Mouse (Mus musculus): ENCODE measurements around the gene Olfr509. TPM values are rescaled to one million over a fixed set of nuclear protein-coding genes. Genes with fewer than 3 reads are reported as not detected.
"Not testable (repeated sequence)": the region's sequence is repeated elsewhere in the genome, so short reads cannot be mapped to it uniquely, and the experiment has no call there.

Olfr509 gene
- polyA plus RNA-seq (2015; fragmentation: Nextera tagmentation; extraction: Ambion mirVana), result 0.04 TPM in 1 of 2 replicates, not detected in the other

DNA sequence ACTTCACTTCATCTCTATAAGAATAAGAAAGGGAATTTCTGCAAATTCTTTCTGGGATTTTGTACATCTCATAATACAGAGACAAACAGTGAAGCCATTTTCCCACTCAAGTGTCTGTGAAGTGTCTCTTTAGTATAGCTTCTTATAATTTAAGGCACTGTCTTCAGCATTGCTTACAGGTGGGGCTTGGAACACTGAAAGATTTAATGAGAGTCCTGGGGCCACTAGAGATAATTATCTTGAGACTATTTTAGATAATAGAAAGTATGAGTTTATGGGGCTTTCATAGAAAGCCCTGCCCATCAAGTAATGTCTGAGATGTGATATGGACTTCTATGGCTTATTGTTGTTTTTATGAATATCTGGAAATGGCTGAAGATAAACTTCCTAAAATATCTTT is at the start of gene Olfr509:
Gene Olfr509, minus strand, starts transcription at position 101 of the 400 bp plus-strand sequence.
- Histone ChIP-seq H3K27me3 (ENCODE audit: control insufficient read depth, insufficient read depth, low read depth, low read length) (no peaks in the 10 kb centered on the region), H3K4me2 (ENCODE audit: low read depth, low read length) (no peak within 1 kb of the TSS), H3K36me3 (ENCODE audit: control insufficient read depth, insufficient read depth, low read length) (no peaks in the 10 kb centered on the region), H3K9me3 (ENCODE audit: control insufficient read depth, low read length) (no peaks in the 10 kb centered on the region), H3K4me1 (replicated peaks; ENCODE audit: control insufficient read depth, insufficient read depth, low read length) (no peaks in the 10 kb centered on the region), H3K4me3 (ENCODE audit: low read length) (no peak within 1 kb of the TSS), H3K9ac (ENCODE audit: low read length) (no peak within 1 kb of the TSS), H3K27ac (ENCODE audit: low read length) (no peak within 1 kb of the TSS)
- no peak for ATAC-seq (ENCODE audit: low read depth)

DNA sequence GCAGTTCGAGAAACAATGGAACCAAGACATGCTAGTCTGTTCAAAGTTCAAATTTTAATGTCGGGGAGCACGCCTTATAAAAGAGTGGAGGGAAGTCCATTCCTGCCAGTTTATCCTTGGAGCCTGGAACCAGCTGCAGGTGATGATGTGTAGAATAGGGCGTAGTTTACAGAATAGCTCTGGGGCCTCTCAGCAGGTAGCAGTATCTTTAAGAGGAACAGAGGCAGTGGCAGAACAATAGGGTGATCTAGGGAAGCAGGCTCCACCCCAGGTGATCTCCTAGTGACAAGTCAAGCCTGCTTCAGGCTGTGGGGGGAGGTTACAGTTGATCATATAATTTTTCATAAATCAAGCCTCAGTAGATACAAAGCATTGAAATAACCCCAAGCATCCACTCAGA is 27.2 kb upstream of the Olfr509 start:
- no peak overlapping the region for H3K4me3 ChIP-seq (ENCODE audit: low read length)
- no peak for ATAC-seq (ENCODE audit: low read depth)
- H3K4me1 ChIP-seq (replicated peaks; ENCODE audit: control insufficient read depth, insufficient read depth, low read length), result no peaks in the 10 kb centered on the region
- no peaks in the 10 kb centered on the region for H3K36me3 ChIP-seq (ENCODE audit: control insufficient read depth, insufficient read depth, low read length)
- H3K9ac ChIP-seq (ENCODE audit: low read length), result no peak overlapping the region
- H3K4me2 ChIP-seq (ENCODE audit: low read depth, low read length), result no peak overlapping the region
- H3K9me3 ChIP-seq (ENCODE audit: control insufficient read depth, low read length), result peaks cover 2% of the 10 kb centered on the region; the same call in 1 of the 2 replicates
- H3K27me3 ChIP-seq (ENCODE audit: control insufficient read depth, insufficient read depth, low read depth, low read length), result no peaks in the 10 kb centered on the region
- H3K27ac ChIP-seq (ENCODE audit: low read length), result no peak overlapping the region
- 75% methylated on average over 4 of the region's 4 CpGs for WGBS

DNA sequence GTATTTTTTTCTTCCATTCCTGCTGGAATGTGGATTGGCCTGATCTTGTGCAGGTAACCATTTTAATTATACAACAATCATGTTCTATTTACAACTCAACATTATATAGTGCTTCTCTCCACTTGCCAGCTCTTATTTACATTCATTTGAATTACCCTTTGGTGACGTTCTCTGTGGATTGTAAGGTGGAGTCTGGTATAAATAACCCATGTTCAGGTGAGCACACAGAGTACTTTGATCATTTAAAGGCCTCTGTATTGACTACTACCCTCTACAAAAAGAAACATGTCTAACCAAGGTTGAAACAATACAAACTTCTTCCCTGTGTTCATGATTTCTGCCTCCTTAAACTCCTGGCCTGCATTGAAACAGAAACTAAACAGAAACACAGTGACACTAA is 19.4 kb upstream of the Olfr509 start:
- H3K9me3 ChIP-seq (ENCODE audit: control insufficient read depth, low read length), result no peaks in the 10 kb centered on the region
- no peak overlapping the region for H3K4me3 ChIP-seq (ENCODE audit: low read length)
- 39% methylated on average over 1 of the region's 1 CpGs for WGBS
- no peaks in the 10 kb centered on the region for H3K27me3 ChIP-seq (ENCODE audit: control insufficient read depth, insufficient read depth, low read depth, low read length)
- no peak overlapping the region for H3K27ac ChIP-seq (ENCODE audit: low read length)
- ATAC-seq (ENCODE audit: low read depth), result no peak
- no peak overlapping the region for H3K9ac ChIP-seq (ENCODE audit: low read length)
- no peaks in the 10 kb centered on the region for H3K36me3 ChIP-seq (ENCODE audit: control insufficient read depth, insufficient read depth, low read length)
- H3K4me2 ChIP-seq (ENCODE audit: low read depth, low read length), result no peak overlapping the region
- no peaks in the 10 kb centered on the region for H3K4me1 ChIP-seq (replicated peaks; ENCODE audit: control insufficient read depth, insufficient read depth, low read length)

DNA sequence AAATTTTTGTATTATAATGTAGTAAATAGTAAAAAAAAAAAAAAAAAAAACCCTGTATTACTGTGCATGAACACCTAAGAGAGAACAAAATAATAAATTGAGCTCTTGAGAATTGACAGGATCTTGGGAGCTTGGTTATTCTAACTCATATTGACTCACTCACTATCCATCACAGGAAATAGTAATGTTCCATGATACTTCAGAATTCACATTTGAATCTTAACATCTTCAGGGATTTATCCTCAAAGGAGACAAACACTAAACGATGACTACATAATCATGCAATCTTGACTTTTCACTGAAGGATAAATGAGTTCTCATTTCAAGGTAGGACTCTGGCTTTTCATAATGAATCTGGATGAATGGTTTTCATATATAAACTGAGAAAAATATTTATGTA is 14.4 kb upstream of the Olfr509 start, which contains the start of gene Olfr510:
Gene Olfr510, plus strand, starts transcription at position 301 of the 400 bp plus-strand sequence.
- no peaks in the 10 kb centered on the region; the same call in 1 of the 2 replicates for H3K9me3 ChIP-seq (ENCODE audit: control insufficient read depth, low read length)
- WGBS, result 83% methylated on average over 1 of the region's 1 CpGs
- no peak within 1 kb of the TSS for H3K4me2 ChIP-seq (ENCODE audit: low read depth, low read length)
- no peaks in the 10 kb centered on the region for H3K4me1 ChIP-seq (replicated peaks; ENCODE audit: control insufficient read depth, insufficient read depth, low read length)
- no peaks in the 10 kb centered on the region for H3K36me3 ChIP-seq (ENCODE audit: control insufficient read depth, insufficient read depth, low read length)
- no peak within 1 kb of the TSS for H3K4me3 ChIP-seq (ENCODE audit: low read length)
- ATAC-seq (ENCODE audit: low read depth), result no peak
- H3K27me3 ChIP-seq (ENCODE audit: control insufficient read depth, insufficient read depth, low read depth, low read length), result no peaks in the 10 kb centered on the region
- no peak within 1 kb of the TSS for H3K9ac ChIP-seq (ENCODE audit: low read length)
- no peak within 1 kb of the TSS for H3K27ac ChIP-seq (ENCODE audit: low read length)

DNA sequence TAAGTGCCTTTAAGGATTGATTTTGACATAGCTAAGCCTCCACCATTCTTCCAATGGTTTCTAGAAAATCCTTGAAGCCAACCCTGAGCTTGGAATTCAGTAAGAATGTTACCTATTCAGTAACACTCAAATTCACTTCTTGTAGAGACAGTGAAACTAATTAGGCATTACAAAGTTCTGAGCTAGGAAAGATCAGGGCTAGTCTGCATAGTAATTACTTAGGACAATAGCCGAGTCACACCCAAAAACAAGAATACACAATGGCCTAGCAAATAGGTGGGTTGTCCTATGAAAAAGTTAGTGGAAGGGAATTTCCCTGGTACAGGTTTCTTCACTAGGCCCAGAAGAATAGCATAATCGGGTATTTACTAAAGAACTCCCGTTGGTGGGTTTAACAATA is 10.7 kb upstream of the Olfr509 start:
- Histone ChIP-seq H3K4me3 (ENCODE audit: low read length) (no peak overlapping the region), H3K4me1 (replicated peaks; ENCODE audit: control insufficient read depth, insufficient read depth, low read length) (no peaks in the 10 kb centered on the region), H3K36me3 (ENCODE audit: control insufficient read depth, insufficient read depth, low read length) (no peaks in the 10 kb centered on the region), H3K9ac (ENCODE audit: low read length) (no peak overlapping the region), H3K9me3 (ENCODE audit: control insufficient read depth, low read length) (no peaks in the 10 kb centered on the region; the same call in 1 of the 2 replicates), H3K4me2 (ENCODE audit: low read depth, low read length) (no peak overlapping the region), H3K27ac (ENCODE audit: low read length) (no peak overlapping the region), H3K27me3 (ENCODE audit: control insufficient read depth, insufficient read depth, low read depth, low read length) (no peaks in the 10 kb centered on the region)
- ATAC-seq (ENCODE audit: low read depth), result no peak
- 76% methylated on average over 3 of the region's 3 CpGs for WGBS

DNA sequence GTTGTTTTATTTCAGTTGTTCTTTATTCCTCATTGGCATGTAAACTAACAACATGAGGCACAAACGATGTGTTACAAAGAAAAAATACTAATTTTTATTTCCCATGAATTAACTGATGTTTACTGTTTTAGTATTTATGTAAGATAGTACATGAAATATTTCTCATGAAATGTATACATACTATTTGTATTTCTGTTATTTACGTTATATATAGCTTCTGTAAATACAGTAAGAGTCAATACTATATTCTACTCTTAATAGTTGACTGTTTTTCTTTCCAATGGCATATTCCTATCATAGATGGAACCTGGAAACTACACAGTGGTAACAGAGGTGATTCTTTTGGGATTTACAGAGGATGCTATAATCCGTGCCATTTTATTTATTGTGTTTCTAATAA is 22.0 kb downstream of the Olfr509 start, which contains the start of gene Olfr508:
Gene Olfr508, plus strand, starts transcription at position 301 of the 400 bp plus-strand sequence.
- Histone ChIP-seq H3K9ac (ENCODE audit: low read length) (no peak within 1 kb of the TSS), H3K4me1 (replicated peaks; ENCODE audit: control insufficient read depth, insufficient read depth, low read length) (no peaks in the 10 kb centered on the region), H3K36me3 (ENCODE audit: control insufficient read depth, insufficient read depth, low read length) (no peaks in the 10 kb centered on the region), H3K4me3 (ENCODE audit: low read length) (no peak within 1 kb of the TSS), H3K27ac (ENCODE audit: low read length) (no peak within 1 kb of the TSS), H3K4me2 (ENCODE audit: low read depth, low read length) (no peak within 1 kb of the TSS), H3K9me3 (ENCODE audit: control insufficient read depth, low read length) (no peaks in the 10 kb centered on the region), H3K27me3 (ENCODE audit: control insufficient read depth, insufficient read depth, low read depth, low read length) (no peaks in the 10 kb centered on the region)
- ATAC-seq (ENCODE audit: low read depth), result no peak
- 69% methylated on average over 3 of the region's 3 CpGs for WGBS

DNA sequence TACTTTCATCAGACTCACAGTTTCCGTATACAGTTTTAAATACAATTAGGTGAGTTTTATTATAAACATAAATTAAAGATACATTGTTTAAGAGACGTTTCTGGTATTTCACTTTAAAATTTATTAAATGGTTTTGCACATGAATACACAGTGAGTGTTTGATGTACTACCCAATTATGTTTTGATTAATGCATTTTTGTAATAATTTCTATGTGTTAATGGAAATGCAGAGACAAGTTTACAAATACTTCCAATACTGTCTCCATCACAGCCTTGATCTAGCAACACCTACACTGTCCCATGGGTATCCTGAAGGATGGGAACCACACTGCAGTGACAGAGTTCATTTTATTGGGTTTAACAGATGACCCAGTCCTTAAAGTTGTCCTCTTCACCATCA is 30.2 kb downstream of the Olfr509 start, which contains the start of gene Olfr507:
Gene Olfr507, plus strand, starts transcription at position 301 of the 400 bp plus-strand sequence.
- 60% methylated on average over 2 of the region's 2 CpGs for WGBS

DNA sequence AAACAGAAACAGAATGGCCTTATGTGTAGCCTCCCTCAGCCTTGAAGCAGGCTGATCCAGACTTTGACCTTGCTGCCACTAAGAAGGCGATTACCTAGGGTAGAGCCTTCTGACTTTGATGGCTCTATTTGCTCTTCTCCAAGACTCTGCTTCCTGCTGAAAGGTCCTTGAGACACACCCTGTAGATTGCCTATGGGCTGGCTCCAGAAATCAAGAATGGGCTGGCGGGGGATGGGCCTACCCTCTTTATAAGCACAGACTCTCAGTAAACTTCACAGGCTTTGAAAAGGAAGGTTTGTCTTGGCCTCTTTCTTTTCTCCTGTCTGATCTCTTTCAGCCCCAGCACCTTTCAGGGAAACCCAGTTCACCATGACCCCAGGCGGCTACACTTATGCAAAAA is 34.9 kb downstream of the Olfr509 start:
- not testable (repeated sequence) for ATAC-seq (ENCODE audit: low read depth); H3K9ac ChIP-seq (ENCODE audit: low read length); H3K27ac ChIP-seq (ENCODE audit: low read length); H3K36me3 ChIP-seq (ENCODE audit: control insufficient read depth, insufficient read depth, low read length); H3K27me3 ChIP-seq (ENCODE audit: control insufficient read depth, insufficient read depth, low read depth, low read length); H3K4me1 ChIP-seq (replicated peaks; ENCODE audit: control insufficient read depth, insufficient read depth, low read length); H3K9me3 ChIP-seq (ENCODE audit: control insufficient read depth, low read length); H3K4me2 ChIP-seq (ENCODE audit: low read depth, low read length); H3K4me3 ChIP-seq (ENCODE audit: low read length)
- 61% methylated on average over 3 of the region's 3 CpGs for WGBS

More for the DNA sequence above, 30.2 kb downstream of the Olfr509 start, which contains the start of gene Olfr507:
- Histone ChIP-seq H3K4me1 (replicated peaks; ENCODE audit: control insufficient read depth, insufficient read depth, low read length) (no peaks in the 10 kb centered on the region), H3K27me3 (ENCODE audit: control insufficient read depth, insufficient read depth, low read depth, low read length) (no peaks in the 10 kb centered on the region), H3K9me3 (ENCODE audit: control insufficient read depth, low read length) (no peaks in the 10 kb centered on the region), H3K4me3 (ENCODE audit: low read length) (no peak within 1 kb of the TSS), H3K9ac (ENCODE audit: low read length) (no peak within 1 kb of the TSS), H3K36me3 (ENCODE audit: control insufficient read depth, insufficient read depth, low read length) (no peaks in the 10 kb centered on the region), H3K27ac (ENCODE audit: low read length) (no peak within 1 kb of the TSS), H3K4me2 (ENCODE audit: low read depth, low read length) (no peak within 1 kb of the TSS)
- no peak for ATAC-seq (ENCODE audit: low read depth)

DNA sequence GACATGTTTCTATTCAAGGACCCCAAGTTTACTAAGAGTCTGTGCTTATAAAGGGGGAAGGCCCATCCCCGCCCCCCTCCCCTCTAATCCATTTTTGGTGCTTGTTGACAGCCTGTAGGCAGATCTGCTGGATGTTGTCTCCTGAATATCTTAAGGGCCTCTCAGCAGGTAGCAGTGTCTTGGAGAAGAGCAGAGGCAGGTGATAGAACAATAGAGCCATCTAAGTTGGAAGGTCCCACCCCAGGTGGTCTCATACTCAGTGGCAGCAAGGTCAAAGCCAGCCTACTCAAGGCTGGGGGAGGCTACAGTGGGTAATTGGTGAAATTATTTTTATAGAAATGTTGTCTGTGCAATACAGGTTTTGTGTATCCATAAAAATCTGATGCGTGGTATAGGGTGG is 37.6 kb downstream of the Olfr509 start:
- Histone ChIP-seq H3K9me3 (ENCODE audit: control insufficient read depth, low read length) (no peaks in the 10 kb centered on the region), H3K27ac (ENCODE audit: low read length) (no peak overlapping the region), H3K4me3 (ENCODE audit: low read length) (no peak overlapping the region), H3K27me3 (ENCODE audit: control insufficient read depth, insufficient read depth, low read depth, low read length) (no peaks in the 10 kb centered on the region), H3K36me3 (ENCODE audit: control insufficient read depth, insufficient read depth, low read length) (no peaks in the 10 kb centered on the region), H3K9ac (ENCODE audit: low read length) (no peak overlapping the region), H3K4me1 (replicated peaks; ENCODE audit: control insufficient read depth, insufficient read depth, low read length) (no peaks in the 10 kb centered on the region), H3K4me2 (ENCODE audit: low read depth, low read length) (no peak overlapping the region)
- 88% methylated on average over 2 of the region's 2 CpGs for WGBS
- ATAC-seq (ENCODE audit: low read depth), result no peak

DNA sequence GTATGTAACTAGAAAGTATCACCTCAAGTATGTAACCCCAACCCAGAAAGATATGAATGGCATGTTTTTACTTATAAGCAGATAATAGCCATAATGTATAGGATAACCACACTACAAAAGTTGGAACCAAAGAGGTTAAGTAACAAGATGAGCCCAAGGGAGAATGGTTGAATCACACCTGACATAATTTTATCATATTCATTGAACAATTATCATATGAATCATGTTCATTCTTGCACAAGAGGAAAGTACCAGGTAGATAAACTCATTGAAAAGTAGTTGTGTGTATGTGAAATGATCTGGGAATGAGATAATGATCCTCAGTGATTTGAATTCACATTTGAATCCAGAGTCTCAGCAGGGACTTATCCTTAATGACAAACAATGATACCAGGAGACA is 41.2 kb downstream of the Olfr509 start, which contains the start of gene Olfr506:
Gene Olfr506, plus strand, starts transcription at position 301 of the 400 bp plus-strand sequence.
- Histone ChIP-seq H3K36me3 (ENCODE audit: control insufficient read depth, insufficient read depth, low read length) (no peaks in the 10 kb centered on the region), H3K4me3 (ENCODE audit: low read length) (no peak within 1 kb of the TSS), H3K27me3 (ENCODE audit: control insufficient read depth, insufficient read depth, low read depth, low read length) (no peaks in the 10 kb centered on the region), H3K9ac (ENCODE audit: low read length) (no peak within 1 kb of the TSS), H3K4me2 (ENCODE audit: low read depth, low read length) (no peak within 1 kb of the TSS), H3K27ac (ENCODE audit: low read length) (no peak within 1 kb of the TSS), H3K9me3 (ENCODE audit: control insufficient read depth, low read length) (no peaks in the 10 kb centered on the region), H3K4me1 (replicated peaks; ENCODE audit: control insufficient read depth, insufficient read depth, low read length) (no peaks in the 10 kb centered on the region)
- ATAC-seq (ENCODE audit: low read depth), result no peak

Data from lung, embryonic 16.5 days (tissue).